Mouse (Mus musculus) WW6 (cell line): Measurements from ENCODE around the gene Pdzk1ip1.

ENCODE experiments used
- DNase-seq: peaks from one replicate; pipeline ENCODE4 v3.0.0-alpha.2; 2013; ENCODE audit warnings: low read depth, low spot score

The Pdzk1ip1 gene

GRCm38 (mm10) chr4:115075204-115075915 is 13.1 kb upstream of the Pdzk1ip1 start:
- DNase-seq: no peak

GRCm38 (mm10) chr4:115078892-115079820 is 9.4 kb upstream of the Pdzk1ip1 start:
- no peak for DNase-seq

DNA sequence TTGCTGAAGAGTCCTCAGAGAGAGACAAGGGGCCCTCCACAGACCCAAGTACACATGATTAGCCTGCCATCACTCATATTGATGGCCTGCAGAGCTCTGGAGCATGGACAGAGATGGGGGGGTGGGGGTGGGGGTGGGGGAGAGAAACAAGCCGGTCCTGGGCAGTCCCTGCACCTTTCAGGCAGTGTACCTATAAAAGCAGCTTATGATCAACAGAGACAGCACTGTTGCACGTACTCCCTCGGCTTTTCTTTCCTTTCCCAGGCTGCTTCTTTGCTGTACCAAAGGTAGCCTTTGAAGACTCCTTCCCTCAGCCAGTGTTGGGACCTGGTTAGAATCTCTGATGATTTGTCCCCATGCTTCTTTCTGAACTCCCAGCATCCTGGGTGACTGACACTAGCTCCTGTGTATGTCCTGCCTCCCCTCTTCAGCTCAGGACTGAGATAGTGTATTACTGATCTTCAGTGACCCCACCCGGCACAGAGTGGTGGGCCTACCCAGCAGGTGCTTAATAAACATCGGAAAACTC is 8.6 kb upstream of the Pdzk1ip1 start:
- no peak for DNase-seq

DNA sequence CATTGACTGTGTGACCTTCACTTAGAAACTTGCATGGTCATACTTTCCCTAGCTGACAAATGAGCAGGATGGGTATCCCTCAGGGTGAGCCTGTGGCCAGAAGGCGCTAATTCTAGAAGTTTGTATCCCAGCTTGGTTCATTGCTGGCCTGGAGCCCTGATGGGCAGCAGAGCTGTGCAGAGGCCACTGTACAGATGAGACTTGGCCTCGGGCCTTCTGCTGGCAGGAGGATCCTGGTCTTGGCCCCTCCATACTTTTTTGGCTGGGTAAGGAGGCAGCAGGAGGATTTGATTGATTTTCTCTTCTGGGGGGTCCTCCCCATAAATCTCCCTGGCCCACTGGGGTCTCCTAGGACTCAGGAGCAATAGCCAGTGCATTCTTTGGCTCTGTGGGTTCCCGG is 5.5 kb upstream of the Pdzk1ip1 start:
- no peak for DNase-seq

- no peak for DNase-seq
Observed at GRCm38 (mm10) chr4:115085522-115086095, 2.9 kb upstream of the Pdzk1ip1 start.

- no peak for DNase-seq
Observed at GRCm38 (mm10) chr4:115086257-115086656, 2.3 kb upstream of the Pdzk1ip1 start.

GRCm38 (mm10) chr4:115086763-115087415 is 1.6 kb upstream of the Pdzk1ip1 start:
- DNase-seq: no peak

- no peak for DNase-seq
Observed at GRCm38 (mm10) chr4:115090592-115090991, 2.1 kb downstream of the Pdzk1ip1 start.

GRCm38 (mm10) chr4:115091806-115092205 is 3.3 kb downstream of the Pdzk1ip1 start:
- DNase-seq: no peak

DNA sequence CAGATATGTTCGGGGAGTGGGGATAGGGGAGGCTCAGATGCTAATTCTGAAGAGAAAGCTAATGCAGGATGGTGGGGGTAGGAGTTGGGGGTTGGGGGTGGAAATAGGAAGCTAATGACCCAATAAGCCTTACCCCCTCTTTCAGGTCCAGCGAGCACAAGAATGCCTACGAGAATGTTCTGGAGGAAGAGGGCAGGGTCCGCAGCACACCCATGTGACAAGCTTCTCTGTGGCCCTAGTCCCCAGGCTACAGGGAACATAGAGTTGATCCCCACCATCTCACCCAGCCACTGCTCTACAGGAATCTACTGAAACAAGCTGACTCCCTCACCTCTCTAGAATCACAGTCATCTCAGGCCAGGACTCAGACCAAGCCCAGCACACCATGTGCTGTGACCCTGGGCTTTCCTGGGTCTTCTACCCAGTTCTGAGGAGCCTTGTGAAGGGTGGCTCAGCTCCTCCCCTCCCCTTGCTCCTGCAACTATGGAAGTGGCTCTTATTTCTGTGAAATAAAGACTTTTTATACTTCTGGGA is 4.9 kb downstream of the Pdzk1ip1 start:
- DNase-seq: no peak

GRCm38 (mm10) chr4:115094056-115094455 is 5.5 kb downstream of the Pdzk1ip1 start:
- DNase-seq: no peak

DNA sequence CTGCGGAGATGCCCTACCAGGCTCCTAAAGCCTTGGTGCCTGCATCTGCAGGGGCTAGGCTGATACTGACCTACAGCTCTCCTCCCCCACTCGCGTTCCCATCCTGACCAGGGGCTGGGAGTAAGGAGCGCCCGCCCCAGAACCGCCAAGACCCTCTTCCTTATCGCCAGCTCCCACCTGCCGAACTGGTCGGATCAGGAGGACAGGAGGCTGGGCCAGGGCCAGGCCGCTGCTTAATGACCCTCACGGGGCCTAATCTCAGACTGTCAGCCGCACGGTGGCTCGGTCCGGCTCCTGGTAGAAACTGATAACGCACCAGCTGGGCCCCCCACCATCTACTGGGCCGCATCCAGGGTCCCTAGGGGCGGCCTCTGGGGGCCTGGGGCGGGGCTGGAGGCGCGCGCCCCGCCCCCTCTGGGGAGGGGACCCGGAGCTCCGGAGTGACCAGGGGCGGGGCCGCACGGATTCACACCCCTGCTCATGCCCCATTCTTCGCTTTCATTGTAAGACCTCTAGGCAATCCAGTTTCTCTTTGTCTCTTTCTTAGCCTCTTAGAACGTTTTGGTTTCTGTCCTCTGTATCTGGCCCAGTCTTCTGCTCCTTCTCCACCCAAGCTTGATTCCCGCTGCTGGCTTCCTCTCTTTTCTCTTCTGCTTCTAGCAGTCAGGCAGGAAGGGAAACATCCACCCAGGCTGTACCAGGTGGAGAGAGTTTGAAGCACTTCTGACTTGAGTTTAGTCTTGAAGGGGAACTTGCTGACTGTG is 7.3 kb downstream of the Pdzk1ip1 start:
- DNase-seq: no peak

GRCm38 (mm10) chr4:115096435-115097145 is 8.1 kb downstream of the Pdzk1ip1 start:
- no peak for DNase-seq

DNA sequence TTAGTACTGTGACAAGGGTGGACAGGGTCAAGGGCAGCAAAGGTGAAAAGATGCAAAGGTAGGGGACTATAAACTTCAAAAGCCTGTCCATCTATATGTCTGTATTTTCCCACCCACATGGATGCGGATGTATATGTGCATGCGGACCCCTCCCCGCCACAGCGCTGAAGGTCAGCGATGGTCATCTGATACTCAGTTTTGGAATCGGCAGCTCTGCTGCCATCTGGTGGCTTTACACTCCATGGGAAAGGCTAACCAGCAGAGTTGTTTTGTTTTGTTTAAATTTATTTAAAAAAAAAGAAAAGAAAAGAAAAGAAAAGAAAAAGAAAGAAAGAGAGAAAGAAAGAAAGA is 8.6 kb downstream of the Pdzk1ip1 start:
- no peak for DNase-seq

- peak; percentile 46 for DNase-seq
Observed at GRCm38 (mm10) chr4:115101682-115102081, 13.2 kb downstream of the Pdzk1ip1 start.

- DNase-seq: no peak
Observed at GRCm38 (mm10) chr4:115103510-115103909, 15.0 kb downstream of the Pdzk1ip1 start.

GRCm38 (mm10) chr4:115111167-115111566 is 22.7 kb downstream of the Pdzk1ip1 start:
- no peak for DNase-seq

DNA sequence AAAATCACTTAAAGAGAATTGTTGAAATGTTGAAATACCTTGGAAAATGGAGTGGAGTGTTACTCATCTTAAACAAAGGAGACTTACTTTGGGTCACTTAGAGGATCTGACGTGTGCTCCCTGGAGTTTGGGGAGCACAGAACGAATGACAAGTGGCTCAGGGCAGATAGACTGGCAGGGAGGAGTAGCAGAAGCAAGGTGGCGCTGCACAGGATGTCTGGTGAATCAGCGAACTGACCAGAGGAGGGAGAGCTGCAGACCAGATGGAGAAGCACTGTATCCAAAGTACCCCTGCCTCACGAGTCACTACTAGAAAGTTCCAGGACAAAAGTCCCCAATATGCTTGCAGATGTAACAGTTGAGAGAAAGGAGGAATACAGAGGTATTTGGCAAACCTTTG is 24.8 kb downstream of the Pdzk1ip1 start:
- no peak for DNase-seq

GRCm38 (mm10) chr4:115119642-115120041 is 31.1 kb downstream of the Pdzk1ip1 start:
- no peak for DNase-seq

GRCm38 (mm10) chr4:115121162-115121561 is 32.7 kb downstream of the Pdzk1ip1 start:
- no peak for DNase-seq
